Mouse (Mus musculus) ZHBTc4 (cell line): ENCODE data around the gene S1pr2.
A peak's percentile ranks its signal among the peaks of the same experiment; 100 is the strongest.
"Not testable (repeated sequence)": the region's sequence is repeated elsewhere in the genome, so short reads cannot be mapped to it uniquely, and the experiment has no call there.

Experiments
- DNase-seq: peaks from one replicate; pipeline ENCODE4 v3.0.0-alpha.2; 2011; ENCODE audit warnings: low read depth, low spot score

Gene S1pr2

DNA sequence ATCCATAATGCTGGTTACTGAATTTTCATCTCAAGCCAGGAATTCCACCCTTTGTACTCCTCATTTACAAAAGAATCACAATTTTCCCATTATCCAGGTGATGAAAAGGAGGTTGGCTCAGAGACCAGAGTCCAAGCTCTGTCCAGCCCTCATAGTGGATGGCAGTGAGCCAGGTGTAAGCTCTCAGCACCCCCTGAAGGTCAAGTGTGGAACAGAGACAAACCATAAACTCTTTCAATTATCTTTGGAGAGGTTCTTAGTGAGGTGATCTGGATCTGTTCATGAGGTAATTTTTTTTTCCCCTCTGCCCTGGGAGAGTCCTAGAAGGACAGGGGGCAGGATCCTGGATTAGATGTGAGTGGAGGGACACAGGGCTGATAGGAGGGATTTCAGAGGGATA is 24.2 kb upstream of the S1pr2 start:
- peak; percentile 59 for DNase-seq

- DNase-seq = not testable (repeated sequence)
Measured at GRCm38 (mm10) chr9:20998337-20998736, 21.8 kb upstream of the S1pr2 start.

- DNase-seq = no peak
Measured at GRCm38 (mm10) chr9:20997065-20997464, 20.5 kb upstream of the S1pr2 start.

DNA sequence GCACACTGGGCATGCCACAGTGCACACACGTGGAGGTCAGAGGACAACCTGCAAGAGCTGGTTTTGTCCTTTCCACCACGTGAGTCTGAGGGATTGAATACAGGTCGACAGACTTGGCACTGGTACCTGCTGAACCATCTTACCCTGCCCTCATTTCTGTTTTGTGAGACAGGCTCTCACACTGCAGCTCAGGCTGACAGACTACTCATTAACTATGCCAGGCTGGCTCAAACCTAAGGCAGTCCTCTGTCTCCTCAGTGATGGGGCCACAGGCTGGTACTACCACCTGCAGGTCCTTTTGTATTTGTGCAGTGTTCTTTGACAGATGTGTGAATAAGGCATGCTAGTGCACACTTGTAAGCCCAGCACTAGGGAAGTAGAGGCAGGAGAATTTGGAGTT is 18.5 kb upstream of the S1pr2 start:
- DNase-seq = no peak

DNA sequence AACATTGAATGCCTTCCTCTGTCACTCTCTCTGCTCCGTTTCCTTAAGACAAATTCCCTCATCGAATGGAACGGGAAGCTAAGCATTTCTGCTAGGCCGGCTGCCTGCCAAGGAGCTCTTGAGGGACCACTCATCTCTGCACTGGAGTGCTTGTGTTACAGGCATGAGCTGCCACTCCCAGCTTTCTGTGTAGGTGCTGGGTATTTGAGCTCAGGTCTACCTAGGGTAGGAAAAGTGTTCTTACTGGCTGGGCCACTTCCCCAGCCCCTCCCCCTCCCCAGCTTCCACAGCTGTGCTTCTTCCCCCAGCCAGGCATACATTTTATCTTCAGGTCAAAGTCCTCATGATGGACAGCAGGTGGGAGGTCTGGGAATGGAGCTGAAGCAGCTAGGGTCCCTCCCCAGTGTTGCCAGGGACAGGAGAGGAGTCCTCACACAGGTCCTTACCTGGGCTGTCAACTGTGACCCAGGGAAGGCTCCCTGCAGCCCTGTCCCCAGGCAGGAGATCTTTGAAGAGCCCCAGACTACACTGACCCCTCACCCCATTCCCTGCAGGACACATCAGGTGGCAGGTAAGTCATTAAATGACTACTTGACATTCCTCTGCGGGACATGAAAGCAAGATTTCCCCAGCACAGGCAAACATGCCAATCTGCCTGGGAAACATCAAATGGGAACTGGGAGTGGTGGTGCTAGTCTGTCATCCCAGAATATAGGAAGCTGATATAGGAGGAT is 16.8 kb upstream of the S1pr2 start:
- DNase-seq = no peak

GRCm38 (mm10) chr9:20991587-20991986 is 15.0 kb upstream of the S1pr2 start:
- DNase-seq = no peak

- DNase-seq = peak; percentile 94
Measured at GRCm38 (mm10) chr9:20990861-20991260, 14.3 kb upstream of the S1pr2 start.

DNA sequence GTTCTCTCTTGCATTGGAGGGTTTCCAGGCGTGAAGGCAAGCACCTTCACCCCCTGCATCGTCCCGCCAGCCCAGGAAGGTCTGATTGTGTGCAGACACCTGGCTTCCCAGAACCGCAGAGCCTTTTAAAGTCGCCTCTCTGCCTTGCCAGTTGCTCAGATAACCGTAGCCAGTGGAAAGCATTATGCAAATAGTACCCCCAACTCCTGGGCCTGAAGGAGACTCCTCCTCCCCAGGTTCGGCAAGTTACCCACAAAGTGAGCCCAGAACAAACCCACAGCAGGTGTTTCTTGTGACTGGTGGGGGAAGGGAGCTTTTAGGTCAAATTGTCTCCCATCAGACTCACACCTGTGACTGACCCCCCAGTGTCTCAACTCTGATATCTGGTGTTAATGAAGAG is 11.4 kb upstream of the S1pr2 start:
- DNase-seq = no peak

GRCm38 (mm10) chr9:20986952-20987686 is 10.5 kb upstream of the S1pr2 start:
- peak; percentile 35 for DNase-seq

DNA sequence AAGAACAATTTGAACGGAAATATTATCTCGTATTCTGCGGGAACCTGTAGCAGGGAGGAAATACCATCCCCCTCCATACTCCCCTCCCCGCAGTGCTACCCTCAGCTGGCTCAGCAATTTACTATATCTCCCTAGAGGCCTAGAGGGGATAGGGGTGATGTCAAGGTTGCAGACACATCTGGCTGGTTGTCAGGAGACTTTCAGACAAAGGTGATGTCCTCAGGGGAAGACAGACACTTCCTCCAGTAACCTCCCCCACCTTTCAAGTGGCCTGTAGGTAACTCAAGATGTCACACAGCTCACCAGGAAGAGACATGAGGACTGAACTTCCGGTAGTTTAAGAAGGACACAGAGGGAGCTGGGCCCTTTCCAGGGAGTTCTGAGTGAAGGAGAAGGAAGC is 6.6 kb upstream of the S1pr2 start:
- DNase-seq = peak; percentile 65

GRCm38 (mm10) chr9:20982171-20982570 is 5.6 kb upstream of the S1pr2 start:
- no peak for DNase-seq

DNA sequence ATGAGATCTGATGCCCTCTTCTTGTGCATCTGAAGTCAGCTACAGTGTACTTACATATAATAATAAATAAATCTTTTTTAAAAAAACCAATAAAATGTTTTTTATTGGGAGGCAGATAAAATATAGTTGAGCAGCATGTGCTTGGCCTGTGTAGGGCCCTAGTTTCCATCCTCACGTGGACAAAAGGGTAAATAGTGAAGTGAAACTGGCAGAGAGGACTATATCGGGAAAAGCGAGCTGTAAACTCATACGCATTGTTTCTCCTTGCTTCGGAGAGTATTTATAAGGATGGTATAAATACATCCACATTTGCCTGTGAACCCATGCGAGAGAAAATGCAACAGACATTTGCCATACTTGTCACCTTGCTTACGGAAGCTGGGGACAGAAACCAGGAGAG is 3.2 kb upstream of the S1pr2 start:
- no peak for DNase-seq

- DNase-seq = peak; percentile 94
Measured at GRCm38 (mm10) chr9:20979181-20979580, 2.6 kb upstream of the S1pr2 start.

- peak; percentile 57 for DNase-seq
Measured at GRCm38 (mm10) chr9:20978409-20979095, 2.0 kb upstream of the S1pr2 start.

GRCm38 (mm10) chr9:20976961-20977689 is 544 bp upstream of the S1pr2 start:
- peak; percentile 79 for DNase-seq

DNA sequence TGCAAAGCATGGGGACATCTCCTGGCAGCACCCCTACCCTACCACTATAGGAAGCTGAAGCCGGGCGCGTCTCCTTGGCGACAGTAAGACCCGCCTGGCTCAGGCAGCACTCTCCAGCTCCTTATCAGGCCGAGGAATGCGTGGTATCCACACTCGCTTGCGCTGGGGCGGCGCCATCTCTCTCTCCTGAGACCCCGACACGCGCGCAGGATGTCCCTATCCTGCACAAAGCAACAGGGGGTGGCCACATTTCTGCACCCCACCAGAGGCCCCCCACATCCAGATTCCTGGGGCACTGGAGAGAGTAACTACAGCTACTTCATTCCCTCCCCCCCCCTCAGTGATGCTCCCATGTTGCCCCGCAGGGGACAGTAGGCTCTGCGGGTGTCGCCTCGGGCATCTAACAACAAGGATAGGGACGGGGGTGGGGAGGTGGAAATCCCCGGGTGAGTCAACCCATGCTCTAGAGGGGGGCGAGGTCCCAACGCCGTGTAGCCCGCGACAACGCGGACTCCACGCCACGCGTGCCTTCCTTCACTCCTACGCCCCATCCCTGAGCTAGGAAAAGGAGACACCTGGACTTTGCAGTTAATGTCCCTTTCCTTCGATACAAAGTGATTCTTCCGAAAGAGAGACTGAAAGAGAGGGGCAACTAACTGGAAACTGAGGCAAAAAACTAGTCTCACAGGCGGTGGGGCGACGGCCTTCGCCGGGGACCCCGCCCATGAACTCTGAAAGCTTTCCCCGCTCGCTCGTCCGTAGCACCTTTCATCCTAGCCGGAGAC is 958 bp downstream of the S1pr2 start:
- peak; percentile 73 for DNase-seq

- no peak for DNase-seq
Measured at GRCm38 (mm10) chr9:20973682-20974075, 2.9 kb downstream of the S1pr2 start.

- no peak for DNase-seq
Measured at GRCm38 (mm10) chr9:20973001-20973681, 3.4 kb downstream of the S1pr2 start.

GRCm38 (mm10) chr9:20972141-20972992 is 4.2 kb downstream of the S1pr2 start:
- no peak for DNase-seq

DNA sequence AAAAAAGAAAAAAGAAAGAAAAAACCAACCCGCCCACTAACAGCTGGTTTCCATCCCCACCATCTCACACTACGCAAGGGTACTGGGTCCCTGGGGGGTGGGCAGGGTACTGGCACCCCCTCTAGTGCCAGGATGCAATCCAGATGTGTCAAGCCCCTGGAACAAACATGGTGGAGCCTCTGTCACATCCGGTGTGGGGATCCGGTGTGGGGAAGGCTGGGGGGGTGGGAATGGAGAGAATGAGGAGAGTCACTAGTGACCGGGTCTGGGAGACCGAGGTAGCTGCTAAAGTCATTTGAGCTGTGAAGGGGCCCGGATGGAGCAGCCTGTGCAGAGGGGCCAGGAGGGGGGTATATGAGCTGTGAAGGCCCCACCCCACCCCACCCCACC is 4.8 kb downstream of the S1pr2 start:
- no peak for DNase-seq
